Mouse (Mus musculus): ENCODE data around the gene Scgn. TPM values are rescaled to one million over a fixed set of nuclear protein-coding genes. Genes with fewer than 3 reads are reported as not detected.

Scgn gene
- polyA plus RNA-seq, 1 experiment, result 1.3 TPM

GRCm38 (mm10) chr13:23990451-23990850 is 563 bp downstream of the Scgn start:
- no peak for TF ChIP-seq POLR2A (IDR thresholded peaks at IDR 0.05; ENCODE audit: borderline replicate concordance, extremely low read depth, insufficient read depth, insufficient read length, poor library complexity, severe bottlenecking)
- TF ChIP-seq CTCF (IDR thresholded peaks at IDR 0.05; ENCODE audit: borderline replicate concordance, extremely low read depth, insufficient read depth, insufficient read length), result no peak
- DNase-seq (ENCODE audit: low read depth), result peak; percentile 59

DNA sequence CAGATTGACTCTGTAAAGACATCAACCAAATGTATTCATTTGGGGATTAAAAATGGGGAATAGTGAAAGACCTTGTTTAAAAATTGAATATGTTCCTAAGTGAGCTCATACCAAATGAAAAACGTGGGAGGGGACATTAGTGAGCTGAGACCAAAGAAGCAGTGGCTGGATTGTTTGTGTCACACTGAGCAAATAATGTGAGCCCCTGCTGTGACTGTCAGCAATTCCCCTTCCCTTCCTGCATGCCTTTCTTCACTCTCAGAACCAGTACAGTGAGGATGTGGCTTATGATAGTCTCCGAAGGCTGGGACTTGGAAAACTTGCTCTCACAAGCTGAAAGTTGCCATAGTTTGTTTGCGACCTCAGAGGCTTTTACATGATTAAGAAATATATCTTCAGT is 5.9 kb downstream of the Scgn start:
- TF ChIP-seq CTCF (IDR thresholded peaks at IDR 0.05; ENCODE audit: borderline replicate concordance, extremely low read depth, insufficient read depth, insufficient read length), result no peak
- TF ChIP-seq POLR2A (IDR thresholded peaks at IDR 0.05; ENCODE audit: borderline replicate concordance, extremely low read depth, insufficient read depth, insufficient read length, poor library complexity, severe bottlenecking), result no peak
- peak; percentile 55 for DNase-seq (ENCODE audit: low read depth)

GRCm38 (mm10) chr13:23972271-23972670 is 18.7 kb downstream of the Scgn start:
- TF ChIP-seq POLR2A (IDR thresholded peaks at IDR 0.05; ENCODE audit: borderline replicate concordance, extremely low read depth, insufficient read depth, insufficient read length, poor library complexity, severe bottlenecking) (no peak), CTCF (IDR thresholded peaks at IDR 0.05; ENCODE audit: borderline replicate concordance, extremely low read depth, insufficient read depth, insufficient read length) (no peak)
- DNase-seq (ENCODE audit: low read depth), result no peak

GRCm38 (mm10) chr13:23971870-23972269 is 19.1 kb downstream of the Scgn start:
- TF ChIP-seq POLR2A (IDR thresholded peaks at IDR 0.05; ENCODE audit: borderline replicate concordance, extremely low read depth, insufficient read depth, insufficient read length, poor library complexity, severe bottlenecking) (no peak), CTCF (IDR thresholded peaks at IDR 0.05; ENCODE audit: borderline replicate concordance, extremely low read depth, insufficient read depth, insufficient read length) (no peak)
- DNase-seq (ENCODE audit: low read depth), result peak; percentile 59

DNA sequence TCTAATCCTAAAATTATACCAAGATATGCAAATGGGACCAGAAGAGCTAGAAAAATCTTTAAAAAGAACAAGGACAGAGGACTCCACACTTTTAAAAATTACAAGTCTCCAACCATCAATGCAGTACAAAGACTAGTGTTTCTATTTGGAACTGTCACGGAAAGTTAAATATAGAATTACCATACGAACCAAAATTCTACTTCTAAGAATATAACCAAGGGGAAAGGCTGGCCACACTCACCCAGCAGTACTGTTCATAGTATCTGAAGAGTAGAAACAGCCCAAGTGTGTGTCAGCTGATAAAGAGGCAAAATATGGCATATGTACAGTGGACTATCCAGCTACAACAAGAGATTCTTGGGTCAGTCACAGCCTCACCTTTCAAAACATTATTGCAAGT is 26.1 kb downstream of the Scgn start:
- TF ChIP-seq CTCF (IDR thresholded peaks at IDR 0.05; ENCODE audit: borderline replicate concordance, extremely low read depth, insufficient read depth, insufficient read length), result no peak
- no peak for TF ChIP-seq POLR2A (IDR thresholded peaks at IDR 0.05; ENCODE audit: borderline replicate concordance, extremely low read depth, insufficient read depth, insufficient read length, poor library complexity, severe bottlenecking)
- DNase-seq (ENCODE audit: low read depth), result no peak

GRCm38 (mm10) chr13:23959776-23960175 is 31.2 kb downstream of the Scgn start:
- TF ChIP-seq CTCF (IDR thresholded peaks at IDR 0.05; ENCODE audit: borderline replicate concordance, extremely low read depth, insufficient read depth, insufficient read length) (no peak), POLR2A (IDR thresholded peaks at IDR 0.05; ENCODE audit: borderline replicate concordance, extremely low read depth, insufficient read depth, insufficient read length, poor library complexity, severe bottlenecking) (no peak)
- DNase-seq (ENCODE audit: low read depth), result peak; percentile 50

DNA sequence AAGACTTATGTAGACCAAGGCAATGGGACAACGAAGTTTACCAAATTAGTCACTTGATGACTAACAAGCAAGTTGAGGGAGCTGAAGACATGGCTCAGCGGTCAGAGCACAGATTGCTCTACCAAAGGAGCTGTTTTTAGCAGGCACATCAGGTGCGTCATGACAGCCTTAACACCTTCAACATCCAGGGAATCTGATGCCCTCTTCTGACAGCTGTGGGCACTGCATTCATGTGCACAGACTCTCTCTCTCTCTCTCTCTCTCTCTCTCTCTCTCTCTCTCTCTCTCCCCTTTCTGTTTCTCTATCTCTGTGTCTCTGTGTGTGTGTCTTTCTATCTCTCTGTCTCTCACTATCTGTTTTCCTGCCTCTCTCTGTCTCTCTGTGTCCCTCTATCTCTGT is 40.1 kb downstream of the Scgn start:
- DNase-seq (ENCODE audit: low read depth), result no peak
- TF ChIP-seq CTCF (IDR thresholded peaks at IDR 0.05; ENCODE audit: borderline replicate concordance, extremely low read depth, insufficient read depth, insufficient read length), result peak; percentile 26; the same call in 1 of the 2 replicates
- no peak for TF ChIP-seq POLR2A (IDR thresholded peaks at IDR 0.05; ENCODE audit: borderline replicate concordance, extremely low read depth, insufficient read depth, insufficient read length, poor library complexity, severe bottlenecking)

DNA sequence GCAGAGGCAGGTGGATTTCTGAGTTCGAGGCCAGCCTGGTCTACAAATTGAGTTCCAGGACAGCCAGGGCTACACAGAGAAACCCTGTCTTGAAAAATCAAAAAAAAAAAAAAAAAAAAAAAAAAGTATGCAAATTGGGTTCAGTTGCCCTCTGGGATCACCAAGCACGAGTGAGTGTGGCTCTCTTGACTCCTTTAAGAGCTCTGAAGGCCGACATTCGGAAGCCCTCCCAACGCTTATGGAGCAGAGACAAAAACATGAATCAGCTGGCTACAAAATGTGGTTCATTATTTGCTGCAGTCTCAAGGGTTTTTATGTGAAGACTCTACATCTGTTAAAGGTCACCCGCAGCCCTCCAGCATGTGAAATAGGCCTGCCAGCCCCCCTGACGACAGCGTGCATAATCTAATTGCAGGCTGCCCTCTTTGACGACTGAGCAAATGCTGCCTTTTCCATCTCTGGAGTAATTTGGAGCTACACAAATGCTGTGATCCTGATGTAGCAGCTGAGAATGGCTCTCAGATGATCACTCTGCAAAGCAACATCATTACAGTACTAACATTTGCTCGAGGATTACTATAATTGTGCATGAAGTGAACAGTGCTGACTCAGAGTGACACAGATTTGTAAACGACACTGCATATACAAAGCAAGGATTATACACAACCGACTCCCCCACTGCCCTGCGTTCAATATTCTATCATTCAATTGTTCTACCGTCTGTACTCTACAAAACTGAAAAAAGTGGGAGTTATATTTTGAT is 41.3 kb downstream of the Scgn start:
- DNase-seq (ENCODE audit: low read depth), result peak; percentile 94

DNA sequence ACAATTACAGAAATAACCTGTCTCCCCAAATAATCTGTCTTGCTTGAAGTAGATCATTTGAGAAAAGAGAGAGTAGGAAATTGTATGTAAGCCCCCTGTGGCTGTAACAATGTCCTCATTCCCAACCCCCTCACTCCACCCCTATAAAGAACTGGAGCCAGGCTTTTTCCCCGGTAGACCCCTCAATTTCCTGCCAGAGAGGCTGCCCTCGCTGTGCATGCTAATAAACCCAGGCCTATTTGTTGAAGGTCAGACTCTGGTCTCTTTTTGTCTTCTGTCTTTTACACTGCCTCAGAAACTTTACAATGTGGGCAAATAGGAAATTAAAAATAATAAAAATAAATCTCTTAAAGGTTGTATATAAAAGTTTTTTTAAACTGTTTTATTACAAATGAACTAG is 44.8 kb downstream of the Scgn start:
- peak; percentile 47 for DNase-seq (ENCODE audit: low read depth)
- no peak for TF ChIP-seq POLR2A (IDR thresholded peaks at IDR 0.05; ENCODE audit: borderline replicate concordance, extremely low read depth, insufficient read depth, insufficient read length, poor library complexity, severe bottlenecking)
- no peak for TF ChIP-seq CTCF (IDR thresholded peaks at IDR 0.05; ENCODE audit: borderline replicate concordance, extremely low read depth, insufficient read depth, insufficient read length)

More for the DNA sequence above, 41.3 kb downstream of the Scgn start:
- TF ChIP-seq POLR2A (IDR thresholded peaks at IDR 0.05; ENCODE audit: borderline replicate concordance, extremely low read depth, insufficient read depth, insufficient read length, poor library complexity, severe bottlenecking) (no peak), CTCF (IDR thresholded peaks at IDR 0.05; ENCODE audit: borderline replicate concordance, extremely low read depth, insufficient read depth, insufficient read length) (no peak)

DNA sequence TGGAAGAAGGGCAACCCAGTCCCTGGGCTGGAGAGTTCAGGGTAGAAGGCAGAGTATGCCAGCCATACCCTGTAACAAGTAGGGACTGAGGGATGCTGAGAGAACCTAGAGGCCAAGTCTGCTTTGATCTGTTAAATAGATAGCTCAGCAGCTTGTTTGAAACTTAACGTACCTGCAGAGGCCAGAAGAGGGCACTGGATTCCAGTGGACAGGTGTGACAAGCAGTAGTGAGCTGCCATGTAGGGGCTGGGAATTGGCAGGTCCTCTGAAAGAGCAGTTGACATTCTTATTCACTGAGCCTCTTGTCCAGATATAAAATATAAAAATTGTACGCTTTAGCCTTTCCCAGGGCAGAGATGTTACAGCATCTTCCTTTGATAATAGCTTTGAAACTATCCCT is 48.2 kb downstream of the Scgn start:
- TF ChIP-seq POLR2A (IDR thresholded peaks at IDR 0.05; ENCODE audit: borderline replicate concordance, extremely low read depth, insufficient read depth, insufficient read length, poor library complexity, severe bottlenecking) (no peak), CTCF (IDR thresholded peaks at IDR 0.05; ENCODE audit: borderline replicate concordance, extremely low read depth, insufficient read depth, insufficient read length) (peak; percentile 18; the same call in 1 of the 2 replicates)
- DNase-seq (ENCODE audit: low read depth), result peak; percentile 52

DNA sequence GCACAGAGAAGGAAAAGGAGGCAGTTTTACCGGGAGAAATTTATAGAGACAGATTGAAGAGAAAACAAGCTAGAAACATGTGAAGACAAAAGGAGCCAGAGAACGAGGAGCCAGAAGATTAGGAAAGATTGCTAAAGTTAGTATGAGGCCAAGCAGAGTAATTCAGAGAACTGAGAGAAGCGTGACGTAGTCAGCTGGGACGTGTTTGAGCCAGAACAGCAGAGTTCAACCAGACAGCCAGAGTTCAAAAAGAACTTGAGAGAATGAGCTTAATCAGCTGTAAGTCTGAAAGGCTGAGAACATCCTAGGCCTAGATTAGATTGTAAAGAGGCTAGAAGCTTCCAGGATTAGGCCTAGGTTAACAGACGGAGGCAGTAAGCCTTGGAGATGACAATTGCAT is 50.7 kb downstream of the Scgn start:
- no peak for DNase-seq (ENCODE audit: low read depth)
- TF ChIP-seq CTCF (IDR thresholded peaks at IDR 0.05; ENCODE audit: borderline replicate concordance, extremely low read depth, insufficient read depth, insufficient read length) (no peak), POLR2A (IDR thresholded peaks at IDR 0.05; ENCODE audit: borderline replicate concordance, extremely low read depth, insufficient read depth, insufficient read length, poor library complexity, severe bottlenecking) (no peak)

- TF ChIP-seq CTCF (IDR thresholded peaks at IDR 0.05; ENCODE audit: borderline replicate concordance, extremely low read depth, insufficient read depth, insufficient read length) (no peak), POLR2A (IDR thresholded peaks at IDR 0.05; ENCODE audit: borderline replicate concordance, extremely low read depth, insufficient read depth, insufficient read length, poor library complexity, severe bottlenecking) (no peak)
- DNase-seq (ENCODE audit: low read depth), result peak; percentile 68
Observed at GRCm38 (mm10) chr13:23938699-23939098, 52.3 kb downstream of the Scgn start.

Measured in brain, embryonic 14.5 days (tissue).